Mouse (Mus musculus): ENCODE data around the gene Rabl6. TPM values are rescaled to one million over a fixed set of nuclear protein-coding genes. Genes with fewer than 3 reads are reported as not detected.

Gene Rabl6
- 67.2 and 75.9 TPM in 2 replicates for polyA plus RNA-seq (2015; fragmentation: Nextera tagmentation; extraction: Ambion mirVana)

DNA sequence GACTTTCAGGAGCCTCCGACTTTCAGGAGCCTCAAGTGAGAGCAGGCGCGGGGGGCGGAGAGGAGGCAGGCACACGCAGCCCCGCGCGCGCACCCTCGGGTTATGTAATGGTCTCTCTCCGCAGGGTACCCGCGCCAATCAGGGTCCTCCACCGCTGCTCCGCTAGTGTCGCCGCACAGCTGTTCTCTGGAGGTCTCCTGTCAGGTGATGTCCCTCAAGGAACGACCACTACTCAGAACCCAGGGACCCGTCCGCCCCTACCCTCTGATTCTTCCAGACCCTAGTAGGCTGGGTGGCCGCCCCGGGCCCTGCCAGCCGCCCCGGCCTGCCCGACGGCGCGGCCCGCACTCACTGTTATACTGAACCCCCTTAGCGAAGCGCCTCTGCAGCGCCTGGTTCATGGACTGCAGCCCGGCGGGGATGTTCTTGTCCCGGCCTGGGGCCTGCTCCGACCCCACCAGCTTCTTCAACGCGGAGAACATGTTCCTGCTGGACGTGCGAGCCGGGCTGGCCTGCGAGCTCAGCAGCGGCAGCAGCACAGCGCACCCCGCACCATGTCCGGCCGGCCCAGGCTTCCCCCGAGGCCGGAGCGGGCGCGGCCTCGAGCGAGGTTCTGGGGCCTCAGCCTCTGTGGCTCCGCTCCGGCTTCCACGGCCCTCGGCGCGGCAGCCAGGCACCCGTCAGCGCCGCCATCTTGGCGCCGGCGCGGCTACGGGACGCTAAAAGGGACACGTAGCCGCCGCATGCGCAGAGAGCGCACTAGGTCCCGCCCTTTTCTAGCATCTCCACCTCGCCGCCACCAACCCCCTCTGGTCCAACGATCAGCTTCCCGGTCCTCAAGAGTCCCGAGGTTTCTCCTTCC is at the start of gene Rabl6:
TSS of gene Rabl6 (minus strand) at position 761 of the 862 bp plus-strand sequence.
- no peaks in the 10 kb centered on the region for H3K9me3 ChIP-seq
- H3K4me2 ChIP-seq (replicated peaks): peak within 1 kb of the TSS; percentile 71
- H3K36me3 ChIP-seq: peaks cover 5% of the 10 kb centered on the region
- H3K27me3 ChIP-seq: peaks cover 7% of the 10 kb centered on the region
- peak within 1 kb of the TSS; percentile 91 for H3K9ac ChIP-seq (replicated peaks)
- peaks cover 23% of the 10 kb centered on the region for H3K4me1 ChIP-seq (replicated peaks)
- ATAC-seq: peak; percentile 92
- under 1% methylated on average over 80 of the region's 80 CpGs for WGBS
- peak within 1 kb of the TSS; percentile 91 for H3K27ac ChIP-seq
- peak within 1 kb of the TSS; percentile 81 for H3K4me3 ChIP-seq (replicated peaks)

DNA sequence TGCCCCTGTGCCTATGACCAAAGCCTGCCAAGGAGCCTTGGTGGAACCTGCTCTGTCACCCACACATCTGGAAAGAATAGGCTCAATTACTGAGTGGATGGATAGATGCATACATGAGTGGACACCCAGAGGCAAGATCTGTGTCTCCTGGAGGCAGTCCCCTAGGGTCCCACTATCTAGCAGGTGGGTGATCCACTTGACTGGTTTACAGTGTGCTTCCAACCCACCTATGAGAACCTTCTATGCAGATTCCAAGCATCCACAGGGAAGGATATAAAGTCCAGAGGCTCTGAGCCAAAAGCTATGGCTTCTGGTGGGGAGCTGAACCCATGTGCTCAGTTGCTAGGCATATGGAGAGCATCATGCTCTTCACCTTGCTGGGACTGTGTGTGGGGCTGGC is 49.3 kb upstream of the Rabl6 start, which contains the start of gene Lcn5:
TSS of gene Lcn5 (plus strand) at position 301 of the 400 bp plus-strand sequence.
- no peaks in the 10 kb centered on the region for H3K27me3 ChIP-seq
- H3K9ac ChIP-seq (replicated peaks): no peak within 1 kb of the TSS
- no peak within 1 kb of the TSS for H3K4me2 ChIP-seq (replicated peaks)
- no peak within 1 kb of the TSS for H3K4me3 ChIP-seq (replicated peaks)
- no peak within 1 kb of the TSS for H3K27ac ChIP-seq
- no peak for ATAC-seq
- H3K36me3 ChIP-seq: no peaks in the 10 kb centered on the region
- H3K9me3 ChIP-seq: no peaks in the 10 kb centered on the region
- no peaks in the 10 kb centered on the region for H3K4me1 ChIP-seq (replicated peaks)

DNA sequence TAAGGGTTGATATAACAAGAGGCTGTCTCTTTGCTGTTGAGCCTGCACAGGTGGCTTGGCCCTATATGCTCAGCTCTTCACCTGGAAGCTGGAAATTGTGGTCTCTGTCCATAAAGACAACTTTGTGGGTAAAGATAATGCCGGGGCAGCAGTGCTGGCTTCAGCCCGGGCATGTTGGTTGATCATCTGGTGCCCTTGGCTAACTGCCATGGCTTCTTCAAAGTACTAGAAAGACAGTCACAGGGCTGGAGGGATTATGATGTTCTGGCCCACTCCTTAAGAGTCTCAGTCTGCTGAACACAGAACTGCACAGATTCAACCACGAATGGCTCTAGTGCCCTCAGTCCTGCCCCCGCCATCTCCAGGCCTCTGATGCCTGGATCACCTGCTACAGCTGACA is 48.9 kb upstream of the Rabl6 start:
- Histone ChIP-seq H3K27me3 (no peaks in the 10 kb centered on the region), H3K4me2 (replicated peaks) (no peak overlapping the region), H3K36me3 (no peaks in the 10 kb centered on the region), H3K9me3 (no peaks in the 10 kb centered on the region), H3K4me1 (replicated peaks) (no peaks in the 10 kb centered on the region), H3K9ac (replicated peaks) (no peak overlapping the region), H3K4me3 (replicated peaks) (no peak overlapping the region), H3K27ac (no peak overlapping the region)
- ATAC-seq: no peak
- WGBS: 91% methylated on average over 4 of the region's 4 CpGs

GRCm38 (mm10) chr2:25656691-25657090 is 48.4 kb upstream of the Rabl6 start:
- Histone ChIP-seq H3K4me3 (replicated peaks) (no peak overlapping the region), H3K9ac (replicated peaks) (no peak overlapping the region), H3K36me3 (no peaks in the 10 kb centered on the region), H3K9me3 (no peaks in the 10 kb centered on the region), H3K27ac (no peak overlapping the region), H3K4me1 (replicated peaks) (no peaks in the 10 kb centered on the region), H3K27me3 (no peaks in the 10 kb centered on the region), H3K4me2 (replicated peaks) (no peak overlapping the region)
- WGBS: 85% methylated on average over 4 of the region's 4 CpGs
- ATAC-seq: no peak

GRCm38 (mm10) chr2:25654502-25654901 is 46.2 kb upstream of the Rabl6 start:
- H3K36me3 ChIP-seq: no peaks in the 10 kb centered on the region
- WGBS: 68% methylated on average over 1 of the region's 1 CpGs
- ATAC-seq: no peak

GRCm38 (mm10) chr2:25652902-25653301 is 44.6 kb upstream of the Rabl6 start, which contains the start of gene Lcn8:
TSS of gene Lcn8 (plus strand) at chr2:25653120.
- ATAC-seq: no peak
- no peaks in the 10 kb centered on the region for H3K9me3 ChIP-seq
- no peak within 1 kb of the TSS for H3K4me3 ChIP-seq (replicated peaks)
- H3K9ac ChIP-seq (replicated peaks): no peak within 1 kb of the TSS
- H3K4me1 ChIP-seq (replicated peaks): no peaks in the 10 kb centered on the region
- H3K4me2 ChIP-seq (replicated peaks): no peak within 1 kb of the TSS
- H3K27ac ChIP-seq: no peak within 1 kb of the TSS
- 76% methylated on average over 2 of the region's 2 CpGs for WGBS
- H3K36me3 ChIP-seq: no peaks in the 10 kb centered on the region
- no peaks in the 10 kb centered on the region for H3K27me3 ChIP-seq

More at GRCm38 (mm10) chr2:25654502-25654901, 46.2 kb upstream of the Rabl6 start:
- H3K4me2 ChIP-seq (replicated peaks): no peak overlapping the region
- no peak overlapping the region for H3K4me3 ChIP-seq (replicated peaks)
- H3K27me3 ChIP-seq: no peaks in the 10 kb centered on the region
- H3K27ac ChIP-seq: no peak overlapping the region
- H3K9me3 ChIP-seq: no peaks in the 10 kb centered on the region
- no peak overlapping the region for H3K9ac ChIP-seq (replicated peaks)
- H3K4me1 ChIP-seq (replicated peaks): no peaks in the 10 kb centered on the region

DNA sequence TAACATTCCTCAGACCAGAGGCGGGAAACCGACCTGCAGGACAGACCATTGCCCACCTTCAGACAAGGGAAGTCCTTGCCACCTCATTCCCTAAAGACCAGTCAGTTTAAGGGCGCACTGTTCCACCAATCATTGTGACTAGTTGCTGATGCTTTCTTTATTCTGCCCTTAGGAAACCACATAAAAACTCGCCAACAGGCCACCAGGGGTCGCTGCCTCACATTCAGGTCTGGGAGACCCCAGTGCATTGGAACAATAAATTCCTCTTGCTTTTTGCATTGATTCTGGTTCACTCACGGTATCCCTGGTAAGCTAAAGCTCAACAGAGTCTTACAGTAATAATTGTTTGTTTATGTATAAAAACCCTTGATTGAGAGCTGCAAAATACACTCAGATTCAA is 31.6 kb upstream of the Rabl6 start:
- no peak for ATAC-seq
- H3K9me3 ChIP-seq: no peaks in the 10 kb centered on the region
- H3K27ac ChIP-seq: no peak overlapping the region
- no peak overlapping the region for H3K4me3 ChIP-seq (replicated peaks)
- H3K9ac ChIP-seq (replicated peaks): no peak overlapping the region
- H3K4me1 ChIP-seq (replicated peaks): no peaks in the 10 kb centered on the region
- H3K27me3 ChIP-seq: no peaks in the 10 kb centered on the region
- 24% methylated on average over 6 of the region's 6 CpGs for WGBS
- no peak overlapping the region for H3K4me2 ChIP-seq (replicated peaks)
- no peaks in the 10 kb centered on the region for H3K36me3 ChIP-seq

GRCm38 (mm10) chr2:25634046-25634445 is 25.7 kb upstream of the Rabl6 start:
- no peak for ATAC-seq
- H3K4me3 ChIP-seq (replicated peaks): no peak overlapping the region
- no peak overlapping the region for H3K27ac ChIP-seq
- H3K9me3 ChIP-seq: no peaks in the 10 kb centered on the region
- no peaks in the 10 kb centered on the region for H3K36me3 ChIP-seq
- no peaks in the 10 kb centered on the region for H3K4me1 ChIP-seq (replicated peaks)
- no peaks in the 10 kb centered on the region for H3K27me3 ChIP-seq
- no peak overlapping the region for H3K9ac ChIP-seq (replicated peaks)
- WGBS: 38% methylated on average over 1 of the region's 1 CpGs
- H3K4me2 ChIP-seq (replicated peaks): no peak overlapping the region

- no peaks in the 10 kb centered on the region for H3K27me3 ChIP-seq
- no peak for ATAC-seq
- H3K4me1 ChIP-seq (replicated peaks): no peaks in the 10 kb centered on the region
- no peaks in the 10 kb centered on the region for H3K9me3 ChIP-seq
- 77% methylated on average over 3 of the region's 3 CpGs for WGBS
- no peaks in the 10 kb centered on the region for H3K36me3 ChIP-seq
- H3K4me2 ChIP-seq (replicated peaks): no peak overlapping the region
- H3K4me3 ChIP-seq (replicated peaks): no peak overlapping the region
- no peak overlapping the region for H3K9ac ChIP-seq (replicated peaks)
- no peak overlapping the region for H3K27ac ChIP-seq
Observed at GRCm38 (mm10) chr2:25633616-25634015, 25.3 kb upstream of the Rabl6 start.

DNA sequence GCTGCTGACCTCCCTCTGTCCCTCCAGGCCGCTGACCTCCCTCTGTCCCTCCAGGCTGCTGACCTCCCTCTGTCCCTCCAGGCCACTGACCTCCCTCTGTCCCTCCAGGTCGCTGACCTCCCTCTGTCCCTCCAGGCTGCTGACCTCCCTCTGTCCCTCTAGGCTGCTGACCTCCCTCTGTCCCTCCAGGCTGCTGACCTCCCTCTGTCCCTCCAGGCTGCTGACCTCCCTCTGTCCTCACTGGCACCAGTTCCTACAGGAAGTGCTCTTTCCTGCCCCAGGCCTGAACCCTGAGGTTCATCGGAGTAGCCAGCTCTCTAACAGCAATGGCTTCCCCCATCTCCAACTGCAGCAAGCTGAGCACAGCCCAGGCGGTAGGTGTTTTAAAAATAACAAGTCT is 20.4 kb upstream of the Rabl6 start:
- no peak overlapping the region for H3K27ac ChIP-seq
- H3K4me1 ChIP-seq (replicated peaks): no peaks in the 10 kb centered on the region
- peaks cover 8% of the 10 kb centered on the region; the same call in 1 of the 2 replicates for H3K27me3 ChIP-seq
- no peak overlapping the region for H3K4me2 ChIP-seq (replicated peaks)
- no peaks in the 10 kb centered on the region for H3K9me3 ChIP-seq
- no peak overlapping the region for H3K9ac ChIP-seq (replicated peaks)
- H3K4me3 ChIP-seq (replicated peaks): no peak overlapping the region
- no peak for ATAC-seq
- 55% methylated on average over 4 of the region's 4 CpGs for WGBS
- H3K36me3 ChIP-seq: no peaks in the 10 kb centered on the region

- WGBS: 86% methylated on average over 6 of the region's 6 CpGs
- Histone ChIP-seq H3K9me3 (no peaks in the 10 kb centered on the region), H3K36me3 (no peaks in the 10 kb centered on the region)
Observed at GRCm38 (mm10) chr2:25627811-25628210, 19.5 kb upstream of the Rabl6 start, which contains the start of gene Fcna. TSS of gene Fcna (minus strand) at chr2:25628030.

DNA sequence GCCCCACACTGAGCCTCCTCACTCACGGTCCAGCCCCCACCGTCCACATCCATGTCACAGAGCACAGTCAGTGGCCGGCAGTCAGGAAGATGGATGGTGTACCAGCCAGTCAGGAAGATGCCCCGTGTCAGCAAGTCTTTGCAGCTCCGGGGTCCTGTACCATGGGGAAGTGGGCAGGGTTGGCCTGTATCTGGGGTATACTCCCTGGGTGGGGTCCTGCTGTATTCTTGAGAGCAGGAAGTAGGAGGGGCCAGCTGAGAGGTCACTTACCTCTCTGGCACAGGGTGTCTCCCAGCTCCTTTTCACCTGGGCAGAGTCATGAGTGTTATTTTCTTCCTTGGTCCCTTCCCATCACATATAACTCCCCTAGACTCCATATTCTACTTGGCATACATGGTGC is 17.7 kb upstream of the Rabl6 start:
- no peak overlapping the region for H3K4me3 ChIP-seq (replicated peaks)
- peaks cover 10% of the 10 kb centered on the region for H3K4me1 ChIP-seq (replicated peaks)
- no peaks in the 10 kb centered on the region for H3K9me3 ChIP-seq
- H3K27me3 ChIP-seq: peaks cover 8% of the 10 kb centered on the region; the same call in 1 of the 2 replicates
- no peak for ATAC-seq
- H3K27ac ChIP-seq: no peak overlapping the region
- H3K9ac ChIP-seq (replicated peaks): no peak overlapping the region; the same call in 1 of the 2 replicates
- no peaks in the 10 kb centered on the region for H3K36me3 ChIP-seq
- 86% methylated on average over 5 of the region's 5 CpGs for WGBS
- no peak overlapping the region for H3K4me2 ChIP-seq (replicated peaks)

More at GRCm38 (mm10) chr2:25627811-25628210, 19.5 kb upstream of the Rabl6 start, which contains the start of gene Fcna:
- no peak within 1 kb of the TSS for H3K4me2 ChIP-seq (replicated peaks)
- H3K9ac ChIP-seq (replicated peaks): no peak within 1 kb of the TSS
- H3K27me3 ChIP-seq: peaks cover 8% of the 10 kb centered on the region; the same call in 1 of the 2 replicates
- no peak within 1 kb of the TSS for H3K4me3 ChIP-seq (replicated peaks)
- H3K27ac ChIP-seq: no peak within 1 kb of the TSS
- no peak for ATAC-seq
- no peaks in the 10 kb centered on the region for H3K4me1 ChIP-seq (replicated peaks)

Measured in midbrain, embryonic 13.5 days (tissue).